Mouse (Mus musculus) ES-Bruce4 (cell line): ENCODE results near the gene Osbpl6.

Experiments
- CTCF ChIP-seq: IDR thresholded peaks from one replicate; pipeline ENCODE4 v1.8.1; 2011; ENCODE audit warnings: low read depth, low read length
- EP300 ChIP-seq: IDR thresholded peaks from 2 replicates; pipeline ENCODE4 v1.6.1; 2011; ENCODE audit warnings: low read depth, low read length; ENCODE audit not compliant: insufficient read depth
- POLR2A ChIP-seq: IDR thresholded peaks from one replicate; pipeline ENCODE4 v1.8.1; 2011; ENCODE audit warnings: low read length; ENCODE audit not compliant: insufficient read depth

- no peak for TF ChIP-seq EP300
- TF ChIP-seq CTCF: no peak
- no peak for TF ChIP-seq POLR2A
Measured at GRCm38 (mm10) chr2:76429855-76430254, 23.5 kb downstream of the Osbpl6 start.
